Mouse (Mus musculus) adipocyte (in vitro differentiated cells): ENCODE data around the gene Phf7.

ENCODE experiments used
- DNase-seq: peaks from one replicate; pipeline ENCODE4 v3.0.0-alpha.2; 2016; ENCODE audit warnings: low spot score

The Phf7 gene

GRCm38 (mm10) chr14:31197547-31198516, 53.3 kb downstream of the Phf7 start:
- peak; percentile 66 for DNase-seq

- peak; percentile 29 for DNase-seq
Observed at GRCm38 (mm10) chr14:31195968-31196367, 55.1 kb downstream of the Phf7 start.

- DNase-seq: no peak
Observed at GRCm38 (mm10) chr14:31195521-31195920, 55.6 kb downstream of the Phf7 start.

GRCm38 (mm10) chr14:31194891-31195513, 56.1 kb downstream of the Phf7 start:
- peak; percentile 85 for DNase-seq

GRCm38 (mm10) chr14:31194441-31194840, 56.7 kb downstream of the Phf7 start:
- DNase-seq: no peak

- no peak for DNase-seq
Observed at GRCm38 (mm10) chr14:31193791-31194190, 57.3 kb downstream of the Phf7 start.

- DNase-seq: no peak
Observed at GRCm38 (mm10) chr14:31191936-31192335, 59.2 kb downstream of the Phf7 start.

- DNase-seq: no peak
Observed at GRCm38 (mm10) chr14:31189348-31189747, 61.8 kb downstream of the Phf7 start.

- peak; percentile 24 for DNase-seq
Observed at GRCm38 (mm10) chr14:31188771-31189181, 62.3 kb downstream of the Phf7 start.
